Mouse (Mus musculus) forebrain, embryonic 13.5 days (tissue): Measurements from ENCODE around the gene Adh4. TPM values are rescaled to one million over a fixed set of nuclear protein-coding genes. Genes with fewer than 3 reads are reported as not detected.

Experiments used
- polyA plus RNA-seq: library from polyadenylated mRNA; unstranded; fragments of >200 nt; fragmentation: Nextera tagmentation; extraction: Ambion mirVana; gene quantifications from 2 replicates; pipeline ENCODE4 v1.2.1, GENCODE M21; 2015

The Adh4 gene
- polyA plus RNA-seq, 1 experiment from 2014 or later, result not detected

Other genes with a start within 250 kb of the Adh4 start
- not detected in 2 replicates for gene 4930579F01Rik, start 221.6 kb upstream of the Adh4 start, polyA plus RNA-seq
- 0.29 TPM in 1 of 2 replicates, not detected in the other for gene Adh7, start 197.7 kb upstream of the Adh4 start, polyA plus RNA-seq
- gene Adh1, start 154.5 kb upstream of the Adh4 start, polyA plus RNA-seq, result 0.16 and 0.46 TPM in 2 replicates
- gene Adh6a, start 102.2 kb upstream of the Adh4 start, polyA plus RNA-seq, result not detected in 2 replicates
- gene Adh6b, start 73.7 kb upstream of the Adh4 start, polyA plus RNA-seq, result 0.22 and 0.30 TPM in 2 replicates
- 273 and 277 TPM in 2 replicates for gene Adh5, start 27.6 kb downstream of the Adh4 start, polyA plus RNA-seq
- 40.6 and 46.4 TPM in 2 replicates for gene Metap1, start 74.0 kb downstream of the Adh4 start, polyA plus RNA-seq
- 378 and 412 TPM in 2 replicates for gene Eif4e, start 110.7 kb downstream of the Adh4 start, polyA plus RNA-seq